Mouse (Mus musculus): ENCODE data around the gene Dctn5. TPM values are rescaled to one million over a fixed set of nuclear protein-coding genes. Genes with fewer than 3 reads are reported as not detected.

The Dctn5 gene
- polyA plus RNA-seq (2012; rRNA removed) = 29.6 and 32.6 TPM in 2 replicates
- polyA plus RNA-seq (2014; fragmentation: Nextera tagmentation; extraction: Ambion mirVana) = 38.5 and 39.0 TPM in 2 replicates

DNA sequence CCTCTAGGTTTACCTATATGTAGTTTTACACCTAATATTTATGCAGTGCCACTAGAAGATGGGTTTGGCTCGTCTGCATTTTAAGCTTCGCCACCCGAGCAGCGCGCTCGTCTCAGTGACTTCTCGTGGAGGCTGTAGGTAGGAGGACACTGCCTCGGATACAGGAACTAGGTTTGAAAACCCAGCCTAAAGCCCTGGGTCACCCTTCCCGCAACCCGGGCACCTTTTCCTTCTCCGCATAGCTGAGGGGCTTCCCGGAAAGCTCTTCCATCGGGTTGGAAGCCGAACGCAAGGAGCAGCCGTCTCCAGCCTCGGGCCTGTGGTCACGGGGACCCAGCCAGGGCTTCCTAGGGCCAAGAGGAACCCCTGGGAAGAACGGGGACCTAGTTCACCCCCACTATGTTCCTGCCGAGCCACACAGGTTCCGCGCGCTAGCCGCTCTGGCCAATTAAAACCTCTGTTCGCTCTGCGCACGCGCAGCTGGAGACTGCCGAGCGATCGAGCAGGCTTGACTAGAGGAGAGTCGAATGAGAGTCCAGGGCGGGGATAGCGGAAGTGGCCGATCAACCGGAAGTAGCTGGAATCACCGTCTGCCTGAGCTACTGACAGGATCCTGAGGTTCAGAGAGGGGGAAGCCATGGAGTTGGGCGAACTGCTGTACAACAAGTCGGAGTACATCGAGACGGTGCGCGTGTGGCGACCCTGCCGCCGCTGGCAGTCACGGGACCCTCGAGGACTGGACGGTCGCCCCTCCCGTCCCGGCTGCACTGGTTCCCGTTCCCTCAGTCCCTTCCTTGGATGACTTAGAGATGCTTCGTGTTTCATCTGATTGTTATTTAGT is at the start of gene Dctn5, which contains the start of gene Palb2:
Gene Dctn5 (plus strand): TSS at position 545 of the 841 bp plus-strand sequence.
Gene Palb2 (minus strand): TSS at position 489 of the 841 bp plus-strand sequence.
- Histone ChIP-seq H3K9ac (replicated peaks) (peak within 1 kb of the TSS; percentile 88), H3K27ac (peak within 1 kb of the TSS; percentile 49), H3K36me3 (replicated peaks; ENCODE audit: control insufficient read depth, insufficient read depth, low read depth) (peaks cover 27% of the 10 kb centered on the region), H3K9me3 (ENCODE audit: control insufficient read depth, low read length) (no peaks in the 10 kb centered on the region), H3K27me3 (ENCODE audit: control insufficient read depth, insufficient read depth, low read length) (no peaks in the 10 kb centered on the region), H3K4me2 (ENCODE audit: low read depth) (peak within 1 kb of the TSS; percentile 71), H3K4me1 (replicated peaks; ENCODE audit: control insufficient read depth in 2 of 2, insufficient read depth in 2 of 2, low read length in 1 of 2) (peaks cover 2 to 7% of the 10 kb centered on the region in 2 experiments; a peak in 2 of 4 replicates), H3K4me3 (ENCODE audit: insufficient read depth in 1 of 2, low read depth in 2 of 2, low read length in 2 of 2) (peak within 1 kb of the TSS; percentile 74 to 78)
- under 1% methylated on average over 54 of the region's 54 CpGs for WGBS (ENCODE audit: insufficient replicate concordance)
- TF ChIP-seq CTCF (IDR thresholded peaks at IDR 0.05; ENCODE audit: low read depth) (no peak), EP300 (IDR thresholded peaks at IDR 0.05; ENCODE audit: low read depth) (no peak)
- peak; percentile 95 to 98 (median 96) for DNase-seq (ENCODE audit: low read depth in 3 of 3, low spot score in 3 of 3)
- ATAC-seq (ENCODE audit: insufficient read depth) = peak; percentile 99

DNA sequence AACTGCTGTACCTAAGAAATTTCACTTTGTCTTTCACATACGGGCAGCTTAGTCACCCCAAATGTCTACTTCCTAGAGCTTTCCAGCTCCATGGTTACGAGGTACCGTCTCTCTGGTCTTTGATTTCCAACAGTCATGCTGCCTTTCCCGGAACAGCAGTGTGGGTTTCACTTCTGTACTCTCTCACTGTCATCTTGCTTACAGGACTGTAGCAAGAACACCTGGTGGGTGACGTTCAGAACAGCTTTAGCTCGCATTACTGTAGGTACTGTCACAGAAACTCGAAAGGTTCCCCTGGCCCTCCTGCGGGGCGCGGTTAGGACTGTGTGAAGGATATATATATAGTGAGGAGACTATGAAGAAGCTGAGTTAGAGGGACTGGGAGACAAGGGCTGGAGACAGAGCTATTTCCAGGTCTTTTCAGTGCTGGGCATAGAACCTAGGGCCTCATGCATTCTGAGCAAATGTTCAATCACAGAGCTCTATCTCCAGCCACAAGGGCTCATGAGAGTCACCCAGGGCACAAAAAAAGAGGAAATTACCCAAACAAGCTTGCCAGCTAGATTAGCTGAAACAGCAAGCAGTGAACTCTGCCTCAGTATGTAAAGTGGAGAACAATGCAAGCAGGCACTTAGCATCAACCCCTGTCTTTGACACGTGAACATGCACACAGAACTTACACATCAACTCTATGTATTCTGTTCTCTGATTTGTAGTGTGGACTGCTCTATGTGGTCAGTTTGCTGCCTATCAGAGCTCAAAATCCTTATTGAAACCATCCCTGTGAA is 45.5 kb upstream of the Dctn5 start:
- no peak for DNase-seq (ENCODE audit: low read depth in 3 of 3, low spot score in 3 of 3)
- no peaks in the 10 kb centered on the region for H3K9me3 ChIP-seq (ENCODE audit: control insufficient read depth, low read length)
- H3K27me3 ChIP-seq (ENCODE audit: control insufficient read depth, insufficient read depth, low read length) = no peaks in the 10 kb centered on the region
- H3K4me2 ChIP-seq (ENCODE audit: low read depth) = no peak overlapping the region
- no peak overlapping the region for H3K9ac ChIP-seq (replicated peaks)
- no peak overlapping the region for H3K27ac ChIP-seq
- no peaks in the 10 kb centered on the region for H3K4me1 ChIP-seq (replicated peaks; ENCODE audit: control insufficient read depth in 2 of 2, insufficient read depth in 2 of 2, low read length in 1 of 2)
- peaks cover 50% of the 10 kb centered on the region for H3K36me3 ChIP-seq (replicated peaks; ENCODE audit: control insufficient read depth, insufficient read depth, low read depth)
- ATAC-seq (ENCODE audit: insufficient read depth) = peak; percentile 7; the same call in 1 of the 2 replicates
- TF ChIP-seq EP300 (IDR thresholded peaks at IDR 0.05; ENCODE audit: low read depth) = no peak
- TF ChIP-seq CTCF (IDR thresholded peaks at IDR 0.05; ENCODE audit: low read depth) = no peak
- H3K4me3 ChIP-seq (ENCODE audit: insufficient read depth in 1 of 2, low read depth in 2 of 2, low read length in 2 of 2) = no peak overlapping the region
- WGBS (ENCODE audit: insufficient replicate concordance) = 84% methylated on average over 11 of the region's 11 CpGs

DNA sequence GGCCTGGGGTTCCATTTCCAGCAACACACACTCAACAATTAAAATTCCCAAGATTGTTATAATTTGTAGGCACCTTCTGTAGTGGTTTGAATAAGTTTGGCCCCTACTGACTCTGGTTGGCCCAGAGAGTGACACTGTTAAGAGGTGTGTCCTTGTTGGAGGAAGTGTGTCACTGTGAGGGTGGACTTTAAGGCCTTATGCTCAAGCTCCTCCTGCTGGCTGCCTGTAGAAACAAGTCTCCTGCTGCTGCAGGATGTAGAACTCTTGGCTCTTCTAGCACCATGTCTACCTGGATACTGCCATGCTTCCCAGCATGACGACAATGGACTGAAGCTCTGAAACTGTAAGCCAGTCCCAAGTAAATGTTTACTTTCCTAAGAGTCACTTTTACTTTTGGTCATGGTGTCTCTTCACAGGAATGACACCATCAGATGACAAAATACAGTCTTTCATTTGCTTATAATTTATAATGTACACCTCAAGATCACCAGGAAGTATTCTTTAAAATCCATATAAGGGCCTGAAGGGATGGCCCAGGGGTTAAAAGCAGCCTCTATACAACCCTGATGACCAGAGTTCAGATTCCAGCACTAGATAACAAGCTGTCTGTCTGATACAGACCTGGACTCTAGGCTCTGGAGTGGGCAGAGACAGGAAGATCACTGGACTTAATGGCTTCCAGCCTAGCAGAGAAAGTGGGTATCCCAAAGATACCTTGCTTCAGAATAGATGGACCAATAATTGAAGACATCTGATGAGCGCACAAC is 38.1 kb upstream of the Dctn5 start:
- H3K36me3 ChIP-seq (replicated peaks; ENCODE audit: control insufficient read depth, insufficient read depth, low read depth) = peaks cover 71% of the 10 kb centered on the region
- WGBS (ENCODE audit: insufficient replicate concordance) = 79% methylated on average over 2 of the region's 2 CpGs
- ATAC-seq (ENCODE audit: insufficient read depth) = no peak

DNA sequence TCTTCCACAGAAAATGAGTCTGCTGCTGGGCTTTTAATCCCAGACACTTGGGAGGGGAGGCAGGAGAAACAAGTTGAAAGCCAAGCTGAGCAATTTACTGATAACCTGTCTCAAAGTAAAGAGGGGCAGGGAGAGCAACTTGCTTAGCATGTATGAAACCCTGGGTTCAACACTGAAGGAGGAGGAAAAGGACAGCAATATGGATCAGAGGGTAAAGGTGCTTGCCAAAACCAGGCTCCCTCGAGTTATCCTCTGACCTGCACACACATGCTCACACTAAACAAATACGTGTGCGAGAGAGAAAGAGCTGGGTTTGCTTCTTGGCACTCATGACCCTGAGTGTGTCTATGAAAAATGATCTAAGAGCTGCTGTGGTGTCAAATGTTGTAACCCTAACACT is 34.8 kb upstream of the Dctn5 start:
- Histone ChIP-seq H3K27ac (no peak overlapping the region), H3K36me3 (replicated peaks; ENCODE audit: control insufficient read depth, insufficient read depth, low read depth) (peaks cover 44% of the 10 kb centered on the region), H3K9ac (replicated peaks) (no peak overlapping the region), H3K4me2 (ENCODE audit: low read depth) (no peak overlapping the region), H3K4me3 (ENCODE audit: insufficient read depth in 1 of 2, low read depth in 2 of 2, low read length in 2 of 2) (no peak overlapping the region), H3K4me1 (replicated peaks; ENCODE audit: control insufficient read depth in 2 of 2, insufficient read depth in 2 of 2, low read length in 1 of 2) (peaks cover 3 to 9% of the 10 kb centered on the region in 2 experiments; a peak in 3 of 4 replicates), H3K9me3 (ENCODE audit: control insufficient read depth, low read length) (no peaks in the 10 kb centered on the region), H3K27me3 (ENCODE audit: control insufficient read depth, insufficient read depth, low read length) (no peaks in the 10 kb centered on the region)
- TF ChIP-seq EP300 (IDR thresholded peaks at IDR 0.05; ENCODE audit: low read depth) (no peak), CTCF (IDR thresholded peaks at IDR 0.05; ENCODE audit: low read depth) (no peak)
- DNase-seq (ENCODE audit: low read depth in 3 of 3, low spot score in 3 of 3) (no peak), ATAC-seq (ENCODE audit: insufficient read depth) (no peak)
- WGBS (ENCODE audit: insufficient replicate concordance) = 83% methylated on average over 3 of the region's 3 CpGs

More for the DNA sequence above, 38.1 kb upstream of the Dctn5 start:
- TF ChIP-seq EP300 (IDR thresholded peaks at IDR 0.05; ENCODE audit: low read depth) (no peak), CTCF (IDR thresholded peaks at IDR 0.05; ENCODE audit: low read depth) (peak; percentile 47)
- Histone ChIP-seq H3K4me2 (ENCODE audit: low read depth) (no peak overlapping the region), H3K9me3 (ENCODE audit: control insufficient read depth, low read length) (no peaks in the 10 kb centered on the region), H3K27me3 (ENCODE audit: control insufficient read depth, insufficient read depth, low read length) (no peaks in the 10 kb centered on the region), H3K27ac (no peak overlapping the region), H3K4me1 (replicated peaks; ENCODE audit: control insufficient read depth in 2 of 2, insufficient read depth in 2 of 2, low read length in 1 of 2) (no peaks in the 10 kb centered on the region), H3K4me3 (ENCODE audit: insufficient read depth in 1 of 2, low read depth in 2 of 2, low read length in 2 of 2) (no peak overlapping the region), H3K9ac (replicated peaks) (no peak overlapping the region)
- no peak for DNase-seq (ENCODE audit: low read depth in 3 of 3, low spot score in 3 of 3)
